Mouse (Mus musculus) testis, adult 2 months (tissue): ENCODE data around the gene Arhgef16. TPM values are rescaled to one million over a fixed set of nuclear protein-coding genes. Genes with fewer than 3 reads are reported as not detected.
A peak's percentile ranks its signal among the peaks of the same experiment; 100 is the strongest.

Experiments
- H3K27ac ChIP-seq: fragments of 200-500 bp; 2 replicates; pipeline ENCODE4 v1.5.1; 2012; ENCODE audit warnings: low read depth, low read length; ENCODE audit not compliant: control insufficient read depth, insufficient read depth
- H3K27me3 ChIP-seq: fragments of 200-500 bp; 2 replicates; pipeline ENCODE4 v1.6.1; 2012; ENCODE audit warnings: mild to moderate bottlenecking, low read length, moderate library complexity; ENCODE audit not compliant: control insufficient read depth, insufficient read depth
- H3K36me3 ChIP-seq: fragments of 200-500 bp; 2 replicates; pipeline ENCODE4 v1.6.1; 2012; ENCODE audit warnings: mild to moderate bottlenecking, low read length; ENCODE audit not compliant: control insufficient read depth, insufficient read depth
- H3K4me1 ChIP-seq: fragments of 200-500 bp; 2 replicates; pipeline ENCODE4 v1.6.1; 2012; ENCODE audit warnings: low read length; ENCODE audit not compliant: control insufficient read depth, insufficient read depth
- H3K4me3 ChIP-seq: fragments of 200-500 bp; 2 replicates; pipeline ENCODE4 v1.5.1; 2012; ENCODE audit warnings: low read depth, mild to moderate bottlenecking, low read length, moderate library complexity, mixed read lengths; ENCODE audit not compliant: control insufficient read depth
- CTCF ChIP-seq: fragments of 200-500 bp; IDR thresholded peaks from 2 replicates; pipeline ENCODE4 v1.5.1; 2012; ENCODE audit warnings: low read depth, mild to moderate bottlenecking, inconsistent platforms, low read length, moderate library complexity; ENCODE audit not compliant: control insufficient read depth, insufficient read depth, insufficient replicate concordance
- POLR2A ChIP-seq: fragments of 200-500 bp; IDR thresholded peaks from 2 replicates; pipeline ENCODE4 v1.6.1; 2012; ENCODE audit warnings: low read depth, mild to moderate bottlenecking, inconsistent platforms, low read length, moderate library complexity; ENCODE audit not compliant: control insufficient read depth
- polyA plus RNA-seq: library from polyadenylated mRNA; depleted of rRNA; stranded (reverse); fragments of >200 nt; gene quantifications from 2 replicates; pipeline ENCODE4 v1.2.3, GENCODE M21; 2012

Gene Arhgef16
- polyA plus RNA-seq, 1 experiment: 0.56 TPM

DNA sequence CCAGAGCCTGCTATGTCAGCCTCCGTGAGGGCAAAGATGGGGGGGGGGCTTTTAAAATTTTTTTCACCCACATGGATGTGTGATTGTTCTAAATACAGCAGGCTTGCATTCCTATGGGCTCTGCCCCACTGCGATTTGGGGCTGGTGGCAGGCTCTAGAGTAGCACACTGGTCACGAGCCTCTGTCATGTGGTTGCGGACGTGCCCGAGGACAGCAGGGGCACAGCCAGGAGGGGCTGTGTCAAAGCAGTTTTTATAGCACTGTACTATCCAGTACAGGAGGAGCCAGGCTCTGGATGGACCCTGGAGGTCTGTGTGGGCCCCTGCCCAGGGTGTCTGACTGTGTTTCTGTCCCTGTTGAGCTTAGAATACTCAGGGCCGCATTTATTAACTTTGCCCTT is 28.5 kb upstream of the Arhgef16 start:
- H3K4me3 ChIP-seq: no peak overlapping the region
- no peak for TF ChIP-seq POLR2A
- TF ChIP-seq CTCF: no peak
- H3K27me3 ChIP-seq: no peaks in the 10 kb centered on the region
- peaks cover 16% of the 10 kb centered on the region for H3K4me1 ChIP-seq
- no peak overlapping the region for H3K27ac ChIP-seq
- no peaks in the 10 kb centered on the region for H3K36me3 ChIP-seq

DNA sequence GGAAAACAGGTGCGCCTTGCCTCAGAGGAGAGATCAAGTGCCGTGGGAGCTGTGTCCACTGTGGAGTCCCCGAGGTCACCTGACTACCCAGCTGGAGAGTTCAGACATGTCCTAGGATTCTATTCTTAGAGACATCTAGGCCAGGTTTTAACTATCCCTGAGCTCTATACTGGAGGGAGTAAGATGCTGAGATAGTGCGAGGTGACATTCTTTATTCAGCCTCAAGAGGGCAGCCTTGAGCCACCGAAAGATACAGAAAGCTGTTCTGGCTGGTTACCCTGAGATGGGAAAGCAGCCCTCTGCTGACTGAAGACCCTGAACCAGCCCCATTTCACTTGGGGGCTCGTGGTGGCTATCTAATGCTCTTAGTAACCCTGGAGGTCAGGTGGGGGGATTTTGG is 27.4 kb upstream of the Arhgef16 start:
- H3K27ac ChIP-seq: no peak overlapping the region
- H3K4me1 ChIP-seq: peaks cover 6% of the 10 kb centered on the region
- H3K36me3 ChIP-seq: no peaks in the 10 kb centered on the region
- H3K27me3 ChIP-seq: no peaks in the 10 kb centered on the region
- TF ChIP-seq POLR2A (no peak), CTCF (peak; percentile 47; the same call in 1 of the 2 replicates)
- no peak overlapping the region for H3K4me3 ChIP-seq

DNA sequence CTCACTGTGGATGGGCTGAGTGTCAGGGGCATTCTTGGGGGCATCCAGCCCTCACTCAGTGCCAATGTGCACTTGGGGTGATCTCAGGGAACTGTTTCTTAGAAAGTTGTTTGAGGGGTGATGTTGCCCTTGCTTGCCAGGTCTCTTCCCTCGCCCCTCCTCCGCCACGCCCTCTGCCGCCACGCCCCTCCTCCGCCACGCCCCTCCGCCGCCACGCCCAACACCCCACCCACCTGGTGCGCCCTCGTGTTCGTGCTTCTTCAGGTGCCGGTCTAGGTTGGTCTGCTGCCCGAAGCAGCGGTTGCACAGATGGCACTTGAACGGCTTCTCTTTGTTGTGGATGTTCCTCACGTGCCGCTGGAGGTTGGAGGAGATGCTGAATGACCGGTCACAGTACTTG is 27.0 kb upstream of the Arhgef16 start:
- TF ChIP-seq CTCF (0 out of 2 replicates have a peak, but pooled peaks have one; percentile 0), POLR2A (no peak)
- Histone ChIP-seq H3K27ac (no peak overlapping the region), H3K36me3 (no peaks in the 10 kb centered on the region), H3K27me3 (no peaks in the 10 kb centered on the region), H3K4me1 (peaks cover 6% of the 10 kb centered on the region), H3K4me3 (no peak overlapping the region)

DNA sequence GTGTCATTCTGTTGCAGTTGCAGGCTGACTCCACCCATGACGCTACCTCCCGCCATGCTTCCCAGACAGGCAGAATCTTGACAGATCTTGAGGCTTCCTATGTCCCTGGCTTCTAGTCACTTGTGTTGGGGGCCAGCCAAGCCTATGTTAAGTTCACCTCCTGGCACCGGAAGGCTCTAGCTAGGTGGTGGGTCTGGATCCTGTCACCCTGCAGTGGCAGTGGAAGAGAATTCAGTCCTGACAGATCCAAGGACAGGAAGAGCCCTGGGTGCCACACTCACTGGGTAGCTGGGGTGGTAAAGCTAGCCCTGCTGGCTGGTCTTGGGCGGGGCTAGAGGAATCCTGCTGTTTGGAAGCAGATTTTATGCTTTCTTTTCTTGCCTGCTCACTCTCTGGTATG is 23.9 kb upstream of the Arhgef16 start:
- no peaks in the 10 kb centered on the region for H3K27me3 ChIP-seq
- no peak overlapping the region for H3K27ac ChIP-seq
- H3K4me1 ChIP-seq: peaks cover 6% of the 10 kb centered on the region
- H3K36me3 ChIP-seq: no peaks in the 10 kb centered on the region
- TF ChIP-seq POLR2A: no peak
- TF ChIP-seq CTCF: no peak
- H3K4me3 ChIP-seq: peak overlapping the region; percentile 19; the same call in 1 of the 2 replicates

DNA sequence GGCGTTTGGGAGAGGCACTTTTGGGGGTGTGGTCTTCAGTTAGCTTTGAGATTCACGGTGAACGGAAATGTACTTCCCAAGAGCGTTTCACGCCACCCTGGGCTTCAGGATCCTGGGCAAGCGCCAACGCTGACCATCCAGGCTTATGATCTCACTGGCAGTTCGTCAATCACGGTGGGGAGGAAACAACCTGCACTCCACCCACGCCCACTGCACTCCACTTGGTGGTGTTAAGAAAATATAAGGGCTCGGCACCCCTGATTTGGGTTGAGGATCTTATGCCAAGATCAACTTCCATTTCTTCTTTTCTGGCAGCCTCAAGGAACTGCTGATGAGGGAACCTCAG is 12.1 kb upstream of the Arhgef16 start:
- Histone ChIP-seq H3K27me3 (no peaks in the 10 kb centered on the region), H3K4me3 (no peak overlapping the region), H3K27ac (no peak overlapping the region), H3K36me3 (no peaks in the 10 kb centered on the region), H3K4me1 (no peaks in the 10 kb centered on the region)
- TF ChIP-seq CTCF: no peak
- no peak for TF ChIP-seq POLR2A

DNA sequence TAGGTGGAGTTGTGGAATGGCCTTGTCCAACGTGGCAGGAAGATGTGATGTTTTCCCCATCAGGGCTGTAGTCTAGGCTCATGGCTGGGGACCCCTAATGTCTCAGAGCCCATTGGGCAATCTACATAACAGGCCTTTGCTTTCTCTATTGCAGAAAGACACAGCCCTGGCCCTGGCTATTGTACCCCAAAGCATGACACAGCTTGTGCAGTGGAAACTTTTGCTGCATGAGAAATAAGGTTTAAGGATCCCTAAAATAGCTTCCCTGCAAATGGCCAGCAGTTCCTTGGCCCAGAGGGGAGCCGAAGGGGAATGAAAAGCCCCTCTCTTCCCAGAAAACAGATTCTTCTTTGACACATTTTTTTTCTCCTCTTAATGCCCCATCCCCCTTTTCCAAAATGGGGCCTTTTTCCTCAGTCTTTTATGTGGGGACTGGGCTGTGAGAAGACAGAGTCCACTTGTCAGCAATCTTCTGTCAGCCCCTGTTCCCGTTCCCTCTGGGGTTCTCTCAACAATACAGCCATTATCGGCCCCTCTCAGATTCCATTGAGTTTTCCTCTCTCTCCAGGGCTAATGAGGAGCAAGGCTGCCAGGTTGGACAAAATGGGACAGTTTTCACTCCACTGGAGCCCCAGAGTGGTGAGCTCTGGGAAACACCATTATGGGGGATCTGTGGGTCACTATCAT is 11.6 kb upstream of the Arhgef16 start:
- Histone ChIP-seq H3K36me3 (no peaks in the 10 kb centered on the region), H3K27ac (no peak overlapping the region)
- TF ChIP-seq POLR2A (no peak), CTCF (no peak)

DNA sequence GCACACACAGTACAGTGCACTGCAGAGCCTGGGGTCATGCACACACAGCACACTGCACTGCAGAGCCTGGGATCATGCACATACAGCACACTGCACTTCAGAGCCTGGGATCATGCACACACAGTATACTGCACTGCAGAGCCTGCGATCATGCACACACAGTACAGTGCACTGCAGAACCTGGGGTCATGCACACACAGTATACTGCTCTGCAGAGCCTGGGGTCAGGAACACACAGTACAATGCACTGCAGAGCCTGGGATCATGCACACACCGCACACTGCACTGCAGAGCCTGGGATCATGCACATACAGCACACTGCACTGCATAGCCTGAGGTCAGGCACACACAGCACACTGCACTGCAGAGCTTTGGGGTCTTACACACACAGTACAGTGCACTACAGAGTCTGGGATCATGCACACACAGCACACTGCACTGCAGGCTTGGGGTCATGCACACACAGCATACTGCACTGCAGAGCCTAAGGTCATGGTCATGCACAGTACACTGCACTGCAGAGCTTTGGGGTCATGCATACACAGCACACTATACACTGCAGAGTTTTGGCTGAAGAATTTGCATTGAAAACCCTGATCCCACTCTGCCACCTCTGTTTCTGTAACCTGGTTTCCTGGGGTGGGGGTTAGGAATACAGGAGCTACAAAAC is 10.8 kb upstream of the Arhgef16 start:
- Histone ChIP-seq H3K27ac (no peak overlapping the region), H3K27me3 (no peaks in the 10 kb centered on the region), H3K36me3 (no peaks in the 10 kb centered on the region), H3K4me3 (no peak overlapping the region), H3K4me1 (no peaks in the 10 kb centered on the region)
- TF ChIP-seq POLR2A (no peak), CTCF (no peak)

More for the DNA sequence above, 11.6 kb upstream of the Arhgef16 start:
- Histone ChIP-seq H3K27me3 (no peaks in the 10 kb centered on the region), H3K4me3 (no peak overlapping the region), H3K4me1 (no peaks in the 10 kb centered on the region)

DNA sequence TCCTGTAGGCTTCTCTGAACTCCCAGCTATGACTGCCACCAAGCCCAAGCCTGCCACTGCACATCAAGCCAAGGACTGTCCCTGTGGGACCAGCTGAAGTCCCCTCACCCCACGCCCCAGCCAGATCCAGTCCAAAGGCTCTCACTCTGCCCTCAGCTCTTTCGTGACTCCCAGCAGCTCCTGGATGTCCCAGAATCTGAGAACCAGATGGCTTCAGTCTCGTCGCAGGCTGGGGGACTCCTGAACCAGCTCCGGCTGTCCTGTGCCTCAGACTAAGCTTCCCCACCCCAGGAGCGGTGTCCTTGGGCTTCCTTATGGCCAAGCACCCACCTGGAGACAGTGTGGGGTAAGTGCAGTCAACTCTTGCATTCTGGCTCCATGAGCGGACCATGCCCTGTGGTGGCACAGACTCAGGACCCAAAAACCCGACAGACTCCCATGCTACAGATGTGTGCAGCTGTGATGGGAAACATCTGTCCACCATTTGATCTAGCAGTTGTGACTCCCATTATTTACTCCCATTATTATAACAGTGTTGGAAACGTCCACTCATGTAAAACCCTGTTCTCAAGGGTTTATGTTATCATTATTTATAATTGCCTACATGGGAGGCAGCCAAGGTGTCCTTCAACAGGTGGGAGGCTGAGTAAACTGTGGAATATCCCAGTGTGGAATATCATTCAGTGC is 9.2 kb upstream of the Arhgef16 start:
- no peaks in the 10 kb centered on the region for H3K36me3 ChIP-seq
- H3K4me3 ChIP-seq: no peak overlapping the region
- no peak overlapping the region for H3K27ac ChIP-seq
- no peaks in the 10 kb centered on the region for H3K27me3 ChIP-seq
- no peak for TF ChIP-seq CTCF
- no peak for TF ChIP-seq POLR2A
- no peaks in the 10 kb centered on the region for H3K4me1 ChIP-seq
